Mouse (Mus musculus) kidney, postnatal 0 days (tissue): ENCODE results near the gene Furin. TPM values are rescaled to one million over a fixed set of nuclear protein-coding genes. Genes with fewer than 3 reads are reported as not detected.

Experiments
- ATAC-seq: fragments of 200-750 bp; cut with Nextera tagmentation; replicated peaks from 2 replicates; pipeline ENCODE4 v1.8.0; 2017; ENCODE audit warnings: low read depth, moderate number of reproducible peaks, moderate TSS enrichment, moderate library complexity; ENCODE audit not compliant: low FRiP score
- DNase-seq: peaks from one replicate; pipeline ENCODE4 v3.0.0-alpha.2; 2016; ENCODE audit warnings: low spot score
- H3K27ac ChIP-seq: fragments of 300-500 bp; sonication (generic); 2 replicates; pipeline ENCODE4 v1.5.1; 2014; ENCODE audit warnings: mild to moderate bottlenecking
- H3K27me3 ChIP-seq: fragments of 300-500 bp; sonication (generic); 2 replicates; pipeline ENCODE4 v1.6.1; 2014; ENCODE audit warnings: low read length, mixed read lengths; ENCODE audit not compliant: insufficient read depth
- H3K36me3 ChIP-seq: fragments of 300-500 bp; sonication (generic); 2 replicates; pipeline ENCODE4 v1.6.1; 2014; ENCODE audit warnings: low read length, mixed read lengths; ENCODE audit not compliant: insufficient read depth
- H3K4me1 ChIP-seq: fragments of 300-500 bp; sonication (generic); replicated peaks from 2 replicates; pipeline ENCODE4 v1.6.1; 2014; ENCODE audit warnings: antibody characterized with exemption, low read length, mixed read lengths; ENCODE audit not compliant: insufficient read depth
- H3K4me2 ChIP-seq: fragments of 300-500 bp; sonication (generic); 2 replicates; pipeline ENCODE4 v1.6.1; 2014; ENCODE audit warnings: mild to moderate bottlenecking, low read length, moderate library complexity, mixed read lengths
- H3K4me3 ChIP-seq: fragments of 300-500 bp; sonication (generic); replicated peaks from 2 replicates; pipeline ENCODE4 v1.5.1; 2014; ENCODE audit warnings: low read depth, low read length
- H3K9ac ChIP-seq: fragments of 300-500 bp; sonication (generic); 2 replicates; pipeline ENCODE4 v1.6.1; 2014; ENCODE audit warnings: low read depth, low read length
- H3K9me3 ChIP-seq: fragments of 300-500 bp; sonication (generic); replicated peaks from 2 replicates; pipeline ENCODE4 v1.6.1; 2016; ENCODE audit warnings: low read length, inconsistent platforms, mixed read lengths
- CTCF ChIP-seq: IDR thresholded peaks from 2 replicates; pipeline ENCODE4 v1.5.1; 2016; ENCODE audit warnings: antibody characterized with exemption, low read depth, mild to moderate bottlenecking, moderate library complexity
- WGBS: fragments of 180-500 bp; shearing (Covaris S2); extraction: QIAGEN DNeasy Blood & Tissue Kit; methylation state at CpG from one replicate; pipeline ENCODE4 v1.1.7; 2014; 5-methylcytosine and 5-hydroxymethylcytosine counted together
- polyA plus RNA-seq: library from polyadenylated mRNA; unstranded; fragments of >200 nt; fragmentation: Nextera tagmentation; extraction: Ambion mirVana; gene quantifications from 2 replicates; pipeline ENCODE4 v1.2.1, GENCODE M21; 2015

Gene Furin
- polyA plus RNA-seq, 1 experiment from 2014 or later, result 22.9 TPM

GRCm38 (mm10) chr7:80443124-80443523 lies 37.9 kb upstream of the Furin start:
- whole genome bisulfite sequencing, result 91% methylated on average over 3 of the region's 3 CpGs
- Histone ChIP-seq H3K27me3 (no peaks in the 10 kb centered on the region), H3K4me1 (peaks cover 8% of the 10 kb centered on the region), H3K9ac (no peak overlapping the region), H3K9me3 (no peaks in the 10 kb centered on the region), H3K4me2 (no peak overlapping the region), H3K36me3 (no peaks in the 10 kb centered on the region), H3K4me3 (no peak overlapping the region), H3K27ac (no peak overlapping the region)
- ATAC-seq, result no peak
- no peak for DNase-seq
- TF ChIP-seq CTCF, result no peak

- Histone ChIP-seq H3K36me3 (no peaks in the 10 kb centered on the region), H3K4me3 (no peak overlapping the region), H3K4me1 (peaks cover 8% of the 10 kb centered on the region), H3K27ac (no peak overlapping the region), H3K9me3 (no peaks in the 10 kb centered on the region), H3K9ac (no peak overlapping the region), H3K27me3 (no peaks in the 10 kb centered on the region), H3K4me2 (no peak overlapping the region)
- 58% methylated on average over 11 of the region's 11 CpGs for WGBS
- no peak for TF ChIP-seq CTCF
- ATAC-seq, result no peak
- DNase-seq, result no peak
Measured at GRCm38 (mm10) chr7:80441986-80442904, 37.0 kb upstream of the Furin start.

- no peak for DNase-seq
- peaks cover 8% of the 10 kb centered on the region for H3K4me1 ChIP-seq
- no peak for TF ChIP-seq CTCF
- H3K27ac ChIP-seq, result no peak overlapping the region
- H3K9ac ChIP-seq, result no peak overlapping the region
- no peak overlapping the region for H3K4me2 ChIP-seq
- H3K27me3 ChIP-seq, result no peaks in the 10 kb centered on the region
- H3K36me3 ChIP-seq, result no peaks in the 10 kb centered on the region
- no peaks in the 10 kb centered on the region for H3K9me3 ChIP-seq
- H3K4me3 ChIP-seq, result no peak overlapping the region
- ATAC-seq, result no peak
- 61% methylated on average over 4 of the region's 4 CpGs for WGBS
Measured at GRCm38 (mm10) chr7:80440685-80441084, 35.4 kb upstream of the Furin start.

- DNase-seq (no peak), ATAC-seq (no peak)
- no peaks in the 10 kb centered on the region for H3K9me3 ChIP-seq
- no peak overlapping the region for H3K9ac ChIP-seq
- no peaks in the 10 kb centered on the region for H3K36me3 ChIP-seq
- H3K4me3 ChIP-seq, result no peak overlapping the region
- H3K27me3 ChIP-seq, result no peaks in the 10 kb centered on the region
- H3K27ac ChIP-seq, result no peak overlapping the region
- 50% methylated on average over 10 of the region's 10 CpGs for WGBS
- H3K4me2 ChIP-seq, result no peak overlapping the region
- peaks cover 8% of the 10 kb centered on the region for H3K4me1 ChIP-seq
- no peak for TF ChIP-seq CTCF
Measured at GRCm38 (mm10) chr7:80439789-80440488, 34.7 kb upstream of the Furin start.

- ATAC-seq, result peak; percentile 31; the same call in 1 of the 2 replicates
- no peak overlapping the region for H3K4me3 ChIP-seq
Measured at GRCm38 (mm10) chr7:80439032-80439760, 34.0 kb upstream of the Furin start.

GRCm38 (mm10) chr7:80436571-80436970 lies 31.3 kb upstream of the Furin start:
- H3K27ac ChIP-seq, result no peak overlapping the region
- no peak overlapping the region for H3K4me3 ChIP-seq
- WGBS, result 78% methylated on average over 7 of the region's 7 CpGs
- no peak overlapping the region for H3K9ac ChIP-seq
- no peak overlapping the region for H3K4me2 ChIP-seq
- no peak for DNase-seq
- no peak for TF ChIP-seq CTCF
- H3K4me1 ChIP-seq, result peaks cover 8% of the 10 kb centered on the region
- no peaks in the 10 kb centered on the region for H3K36me3 ChIP-seq
- no peaks in the 10 kb centered on the region for H3K27me3 ChIP-seq
- no peaks in the 10 kb centered on the region for H3K9me3 ChIP-seq
- ATAC-seq, result no peak

More at GRCm38 (mm10) chr7:80439032-80439760, 34.0 kb upstream of the Furin start:
- WGBS, result 15% methylated on average over 15 of the region's 15 CpGs
- H3K27me3 ChIP-seq, result no peaks in the 10 kb centered on the region
- H3K4me1 ChIP-seq, result peaks cover 8% of the 10 kb centered on the region
- DNase-seq, result peak; percentile 61
- 0 out of 2 replicates have a peak overlapping the region, but pooled peaks have one; percentile 25 for H3K27ac ChIP-seq
- no peaks in the 10 kb centered on the region for H3K36me3 ChIP-seq
- H3K4me2 ChIP-seq, result peak overlapping the region; percentile 37
- no peaks in the 10 kb centered on the region for H3K9me3 ChIP-seq
- H3K9ac ChIP-seq, result peak overlapping the region; percentile 24; the same call in 1 of the 2 replicates
- TF ChIP-seq CTCF, result no peak
